ENCODE assay signal across 12 mouse cellular contexts in the genomic region with DNA sequence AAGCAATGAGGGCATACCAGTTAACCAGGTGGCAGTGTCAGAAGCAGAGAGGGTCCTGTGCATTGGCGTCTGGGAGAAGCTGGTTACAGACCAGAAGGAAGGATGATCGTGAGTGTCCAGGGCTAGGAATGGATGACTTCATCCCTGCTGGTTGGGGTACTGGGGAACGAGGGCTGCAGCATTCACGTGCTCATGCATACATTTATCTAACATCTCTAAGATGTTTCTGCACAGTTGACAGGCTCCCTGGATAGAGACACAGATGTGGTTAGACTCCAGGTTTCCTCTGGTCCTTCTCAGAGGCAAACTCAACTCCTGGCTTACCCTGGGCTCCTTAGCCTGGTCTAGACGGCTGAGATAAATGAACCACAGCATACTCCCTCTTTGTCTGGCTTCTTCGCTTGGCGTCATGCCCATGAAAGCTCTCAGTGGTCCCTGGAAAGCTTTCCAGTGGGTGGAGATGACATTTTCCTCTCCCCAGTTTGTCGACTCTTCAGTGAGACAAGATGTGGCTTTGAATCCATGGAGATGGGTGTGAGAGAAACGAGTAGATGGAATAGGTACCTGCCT. TPM values are rescaled to one million over a fixed set of nuclear protein-coding genes. Genes with fewer than 3 reads are reported as not detected.
A peak's percentile ranks its signal among the peaks of the same experiment; 100 is the strongest.
DNase-seq lines count a peak whose midpoint lies in the region; ATAC-seq lines count a peak whose summit lies in the region.
"Had no signal": no experiment of that assay in that cellular context is flagged by ENCODE, and none has a peak within 500 bp of the region (broad histone marks: within the 10 kb centered on the region; RNA-seq: fewer than 3 reads in every experiment).

No protein-coding gene starts in this region.

- no peaks in the 10 kb centered on the region for H3K27me3 ChIP-seq in heart, embryonic 11.5 days (ENCODE audit: control insufficient read depth, insufficient read depth, low read length)
- no peaks in the 10 kb centered on the region for H3K27me3 ChIP-seq in heart, embryonic 15.5 days
- H3K27me3 ChIP-seq in neural tube, embryonic 14.5 days (ENCODE audit: control insufficient read depth, insufficient read depth, low read length), result no peaks in the 10 kb centered on the region

- no peak for ATAC-seq in heart, embryonic 11.5 days (replicated peaks; ENCODE audit: insufficient number of reproducible peaks, low FRiP score, low TSS enrichment)
- ATAC-seq in heart, embryonic 15.5 days (replicated peaks; ENCODE audit: insufficient number of reproducible peaks, insufficient read depth, low FRiP score, low read depth), result no peak
- ATAC-seq in neural tube, embryonic 14.5 days (ENCODE audit: low read depth), result no peak

- H3K36me3 ChIP-seq in heart, embryonic 11.5 days (ENCODE audit: control insufficient read depth, insufficient read depth, low read length), result no peaks in the 10 kb centered on the region
- H3K36me3 ChIP-seq in heart, embryonic 15.5 days, result no peaks in the 10 kb centered on the region
- no peaks in the 10 kb centered on the region for H3K36me3 ChIP-seq in neural tube, embryonic 14.5 days (ENCODE audit: control insufficient read depth, insufficient read depth, low read length)

- no peak overlapping the region for H3K4me3 ChIP-seq in heart, embryonic 11.5 days (ENCODE audit: low read depth, low read length)
- no peak overlapping the region for H3K4me3 ChIP-seq in heart, embryonic 15.5 days
- no peak overlapping the region for H3K4me3 ChIP-seq in neural tube, embryonic 14.5 days (ENCODE audit: low read depth, low read length)
- H3K4me3 ChIP-seq: erythroblast, embryonic 14.5 days; layer of hippocampus, adult 2 months had no signal

- peak overlapping the region; percentile 54 for H3K27ac ChIP-seq in heart, embryonic 11.5 days (ENCODE audit: low read depth, low read length)
- H3K27ac ChIP-seq in heart, embryonic 15.5 days, result peak overlapping the region; percentile 83
- 0 out of 2 replicates have a peak overlapping the region, but pooled peaks have one; percentile 41 for H3K27ac ChIP-seq in neural tube, embryonic 14.5 days (ENCODE audit: low read depth, low read length)
- H3K27ac ChIP-seq: layer of hippocampus, adult 2 months; liver, embryonic 14.5 days had no signal

- no peak for DNase-seq in heart, adult 9 months (ENCODE audit: low spot score in 2 of 2)
- DNase-seq in lung, postnatal 10 days, result peak; percentile 41
- no peak for DNase-seq in lung, postnatal 36 days
- no peak for DNase-seq in spleen, postnatal 14 days (ENCODE audit: low spot score in 2 of 2)
- DNase-seq in thymus, postnatal 25 days, result no peak
- DNase-seq: thymus, adult 18-20 months had no signal

- no peak overlapping the region for H3K9ac ChIP-seq in heart, embryonic 11.5 days (ENCODE audit: low read depth, low read length)
- no peak overlapping the region for H3K9ac ChIP-seq in heart, embryonic 15.5 days
- H3K9ac ChIP-seq in neural tube, embryonic 14.5 days (replicated peaks; ENCODE audit: low read depth, low read length), result no peak overlapping the region
- H3K9ac ChIP-seq: liver, embryonic 14.5 days had no signal

- peaks cover 28% of the 10 kb centered on the region for H3K4me1 ChIP-seq in heart, embryonic 11.5 days (ENCODE audit: control insufficient read depth, insufficient read depth, low read length)
- H3K4me1 ChIP-seq in heart, embryonic 15.5 days (replicated peaks), result peaks cover 44% of the 10 kb centered on the region
- H3K4me1 ChIP-seq in neural tube, embryonic 14.5 days (ENCODE audit: control insufficient read depth, insufficient read depth, low read length), result peaks cover 18% of the 10 kb centered on the region; the same call in 1 of the 2 replicates

- WGBS in heart, embryonic 11.5 days (ENCODE audit: insufficient replicate concordance), result 51% methylated on average over 9 of the region's 9 CpGs
- WGBS in heart, embryonic 15.5 days, result 26% methylated on average over 9 of the region's 9 CpGs
- WGBS in neural tube, embryonic 14.5 days, result 64% methylated on average over 9 of the region's 9 CpGs

- H3K9me3 ChIP-seq in heart, embryonic 11.5 days (replicated peaks; ENCODE audit: control insufficient read depth, low read length), result peaks cover 6% of the 10 kb centered on the region; the same call in 1 of the 2 replicates
- H3K9me3 ChIP-seq in heart, embryonic 15.5 days (replicated peaks), result no peaks in the 10 kb centered on the region
- H3K9me3 ChIP-seq in neural tube, embryonic 14.5 days (ENCODE audit: control insufficient read depth, low read length), result no peaks in the 10 kb centered on the region

- peak overlapping the region; percentile 7; the same call in 1 of the 2 replicates for H3K4me2 ChIP-seq in heart, embryonic 11.5 days
- peak overlapping the region; percentile 38 for H3K4me2 ChIP-seq in heart, embryonic 15.5 days
- no peak overlapping the region for H3K4me2 ChIP-seq in neural tube, embryonic 14.5 days (ENCODE audit: low read depth, low read length)

RNA-seq across cellular contexts. Expression of a gene that starts 30.6 kb away (rescaled TPM):
- polyA plus RNA-seq in heart, embryonic 11.5 days (2014; fragmentation: Nextera tagmentation; extraction: Ambion mirVana), result not detected in 2 replicates
- not detected in 2 replicates for polyA plus RNA-seq in heart, embryonic 15.5 days (2015; fragmentation: Nextera tagmentation; extraction: Ambion mirVana)
- polyA plus RNA-seq in neural tube, embryonic 14.5 days (2014; fragmentation: Nextera tagmentation; extraction: Ambion mirVana), result not detected in 2 replicates
- polyA plus RNA-seq: erythroblast, embryonic 14.5 days had no signal

RNA-seq across cellular contexts. Expression of a gene that starts 37.4 kb away (rescaled TPM):
- polyA plus RNA-seq in heart, embryonic 11.5 days (2014; fragmentation: Nextera tagmentation; extraction: Ambion mirVana), result 12.4 and 17.7 TPM in 2 replicates
- 222 and 235 TPM in 2 replicates for polyA plus RNA-seq in heart, embryonic 15.5 days (2015; fragmentation: Nextera tagmentation; extraction: Ambion mirVana)
- 26.6 and 33.4 TPM in 2 replicates for polyA plus RNA-seq in neural tube, embryonic 14.5 days (2014; fragmentation: Nextera tagmentation; extraction: Ambion mirVana)
